Mouse (Mus musculus): ENCODE data around the gene H2-T22.
A peak's percentile ranks its signal among the peaks of the same experiment; 100 is the strongest.
"Not testable (repeated sequence)": the region's sequence is repeated elsewhere in the genome, so short reads cannot be mapped to it uniquely, and the experiment has no call there.

DNA sequence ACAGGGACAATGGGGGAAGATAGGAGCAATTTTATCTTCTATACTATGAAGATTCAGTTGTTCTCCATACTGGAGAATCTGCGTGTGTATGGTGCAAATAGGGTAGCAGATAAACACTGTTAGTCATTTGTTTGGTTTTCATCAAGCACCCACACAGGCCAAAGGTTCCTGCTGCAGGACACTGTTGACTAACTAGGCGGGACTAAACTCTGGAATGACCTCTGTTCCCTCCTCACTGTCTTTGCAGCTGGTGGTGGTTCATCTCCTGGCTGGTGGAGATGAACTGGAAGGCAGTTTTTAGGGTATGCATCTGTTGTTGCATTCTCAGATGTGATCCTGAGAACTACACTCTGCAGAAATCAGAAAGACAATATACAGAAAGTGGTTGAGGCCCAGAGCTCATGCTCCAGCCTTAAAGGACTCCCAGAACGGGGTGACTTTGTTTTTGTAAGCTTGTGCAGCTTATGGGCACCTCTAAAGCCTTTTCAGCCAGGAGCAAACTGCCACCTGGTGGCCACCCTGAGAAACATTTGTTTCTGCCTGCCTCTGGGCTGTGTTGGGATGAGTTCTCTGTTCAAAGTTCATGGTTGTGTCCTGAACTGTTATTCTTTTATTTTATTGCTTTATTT is 7.4 kb downstream of the H2-T22 start:
- TF ChIP-seq CTCF (IDR thresholded peaks at IDR 0.05; ENCODE audit: low read depth), result peak; percentile 72
- TF ChIP-seq EP300 (IDR thresholded peaks at IDR 0.05; ENCODE audit: low read depth), result not testable (repeated sequence)

Measured in liver, embryonic 14.5 days (tissue).